Mouse (Mus musculus): ENCODE data around the gene Lyg1.
A peak's percentile ranks its signal among the peaks of the same experiment; 100 is the strongest.

Gene Lyg1

DNA sequence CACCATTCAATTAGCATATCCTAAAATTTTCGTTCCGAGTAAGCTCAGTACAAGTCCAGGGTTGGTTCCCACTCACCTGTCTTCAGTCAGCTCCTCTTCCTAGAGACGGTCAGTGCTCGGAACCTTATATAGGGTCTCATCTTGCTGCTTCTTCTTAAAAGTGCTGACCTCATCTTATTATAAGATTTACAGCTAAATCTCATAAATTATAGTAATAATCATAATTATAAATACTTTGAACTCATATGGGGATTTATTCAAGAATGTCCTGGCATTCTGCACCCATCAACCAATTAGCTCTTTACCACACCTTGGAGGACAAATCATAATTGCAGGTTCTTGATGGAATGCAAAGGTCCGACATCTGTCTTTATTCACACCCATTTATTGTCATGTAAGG is at the start of gene Lyg1:
Lyg1 (minus strand) TSS at position 101 of the 400 bp plus-strand sequence.
- DNase-seq (ENCODE audit: low spot score), result no peak

DNA sequence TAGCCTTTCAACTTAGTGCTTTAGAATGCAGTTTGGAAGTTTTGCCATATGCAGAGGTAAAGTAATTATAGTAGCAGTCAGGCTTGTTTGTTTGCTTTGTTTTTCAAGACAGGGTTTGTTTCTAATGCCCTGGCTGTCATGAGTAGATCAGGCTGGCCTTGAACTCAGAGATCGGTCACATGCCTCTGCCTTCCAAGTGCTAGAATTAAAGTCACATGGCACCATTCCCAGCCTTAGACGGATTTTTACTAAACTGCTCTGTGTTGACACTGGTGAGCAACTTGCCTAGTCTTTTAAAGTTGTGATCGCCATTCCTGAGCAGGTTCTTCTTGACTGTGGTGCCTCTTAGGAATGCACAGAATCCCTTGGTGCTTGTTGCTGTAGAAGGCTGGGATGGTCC is 49.2 kb upstream of the Lyg1 start:
- DNase-seq (ENCODE audit: low spot score), result no peak

DNA sequence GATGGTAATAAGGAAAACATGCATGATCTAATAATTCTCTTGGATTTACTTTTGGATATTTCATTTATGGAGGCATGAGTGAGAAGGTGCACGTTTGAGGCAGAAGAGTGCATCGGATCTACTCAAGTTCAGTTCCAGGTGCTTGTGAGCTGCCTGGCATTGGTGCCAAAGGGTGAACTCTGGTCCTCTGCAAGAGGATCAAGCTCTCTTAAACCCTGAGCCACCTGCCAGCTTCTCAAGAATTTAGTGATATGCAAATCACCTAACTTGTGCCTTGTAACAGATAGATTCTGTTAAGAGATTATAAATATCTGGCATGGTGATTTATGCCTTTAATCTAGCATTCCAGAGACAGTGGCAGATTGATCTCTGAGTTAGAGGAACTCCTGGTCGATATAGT is 45.5 kb upstream of the Lyg1 start:
- DNase-seq (ENCODE audit: low spot score), result no peak

DNA sequence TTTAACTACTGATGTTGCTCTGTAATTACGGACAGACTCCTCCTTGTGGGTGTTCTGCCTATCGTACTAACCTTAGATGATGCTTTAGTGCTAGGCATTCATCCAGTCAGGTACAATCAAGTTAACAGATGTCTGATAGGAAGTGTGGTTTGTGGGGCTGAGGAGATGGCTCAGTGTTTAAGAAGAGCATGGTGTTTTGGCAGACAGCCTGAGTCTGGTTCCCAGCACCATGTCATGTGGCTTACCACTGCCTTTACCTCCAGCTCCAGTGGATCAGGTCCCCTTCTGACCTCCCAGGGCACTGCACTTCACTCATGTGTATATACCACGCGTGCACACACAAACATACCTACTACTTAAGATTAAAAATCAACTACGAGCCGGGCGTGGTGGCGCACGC is 44.4 kb upstream of the Lyg1 start:
- no peak for DNase-seq (ENCODE audit: low spot score)

DNA sequence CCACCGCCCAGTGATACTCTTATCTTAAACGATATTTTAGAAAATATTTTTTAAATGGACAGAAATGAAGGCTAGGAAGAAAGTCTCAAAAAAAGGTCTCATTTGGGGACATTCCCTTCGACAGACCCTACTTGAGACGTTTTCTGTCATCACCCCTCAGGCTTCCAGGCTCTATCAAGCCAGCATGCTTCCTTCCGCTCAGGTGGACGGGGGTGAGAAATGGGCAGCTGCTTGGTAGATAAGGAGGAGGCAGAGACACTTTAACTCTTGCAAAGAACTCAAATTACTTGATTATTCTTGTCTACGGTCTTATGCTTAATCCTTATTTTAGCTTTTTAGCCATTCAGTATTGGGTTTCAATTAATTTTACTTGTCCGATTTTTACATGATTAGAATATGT is 43.3 kb upstream of the Lyg1 start:
- no peak for DNase-seq (ENCODE audit: low spot score)

DNA sequence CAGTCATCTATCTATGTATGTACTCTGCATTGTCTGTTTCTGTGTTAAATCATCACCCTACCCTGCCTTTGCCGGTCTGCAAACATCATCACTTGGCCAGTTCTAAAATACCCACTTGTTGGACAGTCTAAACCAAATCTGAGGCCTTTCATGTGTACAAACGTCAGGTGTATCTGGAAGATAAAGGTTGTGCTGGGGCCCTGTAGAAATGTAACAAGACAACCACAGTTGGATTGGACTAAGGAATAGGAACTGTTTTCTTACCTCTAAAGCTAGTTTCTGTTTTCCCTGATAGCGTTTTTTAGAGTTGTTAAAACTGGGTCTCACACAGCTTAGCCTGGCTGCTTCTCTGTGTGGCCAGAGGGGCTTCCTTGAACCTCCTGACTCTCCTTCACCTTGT is 42.0 kb upstream of the Lyg1 start:
- DNase-seq (ENCODE audit: low spot score), result no peak

DNA sequence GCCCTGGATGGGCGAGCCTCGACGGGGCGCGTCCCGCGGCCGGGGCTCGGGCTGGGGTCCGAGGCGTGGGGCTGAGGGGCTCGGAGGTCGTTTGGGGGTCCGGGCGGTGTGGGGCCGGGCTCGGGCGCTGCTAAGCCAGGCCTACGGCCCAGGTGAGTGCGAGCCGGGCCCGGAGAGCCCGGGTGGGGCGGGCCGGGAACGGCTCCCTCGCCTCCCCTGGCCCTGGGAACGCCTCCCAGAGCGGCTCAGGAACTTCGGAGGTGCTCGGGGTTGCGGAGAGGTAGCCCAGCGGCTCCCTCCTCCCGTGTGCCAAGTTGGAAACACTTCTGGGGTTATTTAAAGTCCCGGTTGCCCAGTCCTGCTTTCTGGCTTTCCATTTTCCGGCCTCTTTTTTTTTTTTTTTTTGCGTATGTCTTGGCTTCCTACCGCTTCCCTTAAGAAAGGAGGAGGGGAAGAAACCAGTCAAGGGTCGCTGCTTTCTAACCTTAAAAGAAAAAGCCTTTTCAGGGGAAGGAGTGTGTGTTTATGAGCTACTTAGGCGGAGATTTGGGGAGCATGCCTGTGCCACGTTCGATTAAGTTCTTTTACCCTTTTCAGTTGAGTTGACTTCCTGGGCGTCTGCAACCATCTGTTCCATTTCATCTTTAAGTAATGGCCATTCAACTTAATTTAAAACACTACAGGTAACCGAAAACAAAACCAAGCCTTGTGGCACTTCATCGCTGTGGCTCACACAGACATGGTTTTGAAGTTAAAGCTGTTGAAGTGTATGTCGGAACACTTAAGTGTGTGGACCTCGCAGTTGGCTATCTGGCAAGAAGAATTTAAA is 41.0 kb upstream of the Lyg1 start:
- no peak for DNase-seq (ENCODE audit: low spot score)

DNA sequence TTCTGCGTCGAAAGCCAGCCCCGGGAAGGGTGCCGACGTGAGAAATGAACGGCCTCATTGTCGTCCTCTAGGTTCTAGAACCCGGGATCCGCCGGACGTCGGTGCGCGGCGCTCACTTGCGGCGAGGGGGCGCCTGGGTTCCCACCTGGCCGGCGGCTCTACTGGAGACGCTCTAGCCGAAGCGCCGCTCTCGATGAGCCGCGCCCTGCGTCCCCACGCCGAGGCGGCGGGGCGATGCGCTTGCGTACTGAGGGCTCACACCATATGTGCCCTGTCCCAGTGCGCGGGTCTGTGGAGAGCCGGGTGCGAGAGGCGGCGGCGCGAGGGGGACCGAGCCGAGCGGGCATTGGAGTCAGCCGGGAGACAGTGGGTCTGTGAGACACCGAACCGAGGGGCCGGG is 40.3 kb upstream of the Lyg1 start, which contains the start of the genes Txndc9 and Eif5b:
Txndc9 (minus strand) TSS at position 27 of the 400 bp plus-strand sequence.
Eif5b (plus strand) TSS at position 144 of the 400 bp plus-strand sequence.
- peak; percentile 90 for DNase-seq (ENCODE audit: low spot score)

DNA sequence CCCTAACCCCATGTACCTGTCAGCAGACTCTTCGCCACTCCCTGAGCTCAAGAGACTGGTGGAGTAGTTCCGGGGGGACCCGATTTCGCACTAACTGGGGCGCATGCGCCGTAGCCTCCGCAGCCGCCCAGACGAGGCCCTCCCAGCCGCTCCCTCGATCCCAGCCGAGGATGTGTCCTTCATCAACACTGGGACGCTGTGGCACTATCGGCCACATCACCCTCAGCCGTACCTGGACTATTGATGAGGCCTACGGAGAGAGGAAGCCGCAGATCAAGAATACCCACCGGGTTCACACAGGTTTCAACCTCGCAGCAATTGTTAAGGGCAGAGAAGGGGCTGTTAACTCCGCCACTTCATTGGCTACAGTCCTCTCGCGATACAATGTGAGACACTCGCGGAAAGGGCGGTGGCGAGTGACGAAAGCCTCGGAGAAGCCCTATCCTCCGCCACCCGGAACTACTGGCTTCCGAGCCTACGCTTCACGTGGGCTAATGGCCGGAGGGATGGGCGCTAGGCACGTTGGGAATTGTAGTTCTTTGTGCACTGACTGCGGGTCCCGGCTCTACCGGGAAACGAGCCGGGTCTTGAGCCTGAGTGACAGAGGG is 39.4 kb upstream of the Lyg1 start:
- DNase-seq (ENCODE audit: low spot score), result peak; percentile 91

DNA sequence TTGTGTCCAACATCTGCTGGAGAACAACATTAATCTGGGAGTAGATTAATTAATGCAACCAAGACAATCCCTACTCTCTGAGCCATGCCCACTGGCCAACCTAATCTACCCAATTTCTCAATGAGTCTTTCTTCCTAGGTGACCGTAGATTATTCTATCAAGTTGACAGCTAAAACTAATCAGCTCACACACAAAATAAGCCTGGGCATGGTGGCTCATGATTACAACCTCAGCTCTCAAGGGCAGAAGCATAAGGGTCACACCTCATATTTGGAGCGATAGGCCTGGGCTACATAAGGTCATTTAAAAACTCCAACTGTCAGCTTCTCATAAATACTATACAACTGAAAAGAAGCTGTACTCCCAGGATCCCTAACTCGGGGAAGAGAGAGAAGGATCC is 38.7 kb upstream of the Lyg1 start:
- no peak for DNase-seq (ENCODE audit: low spot score)

DNA sequence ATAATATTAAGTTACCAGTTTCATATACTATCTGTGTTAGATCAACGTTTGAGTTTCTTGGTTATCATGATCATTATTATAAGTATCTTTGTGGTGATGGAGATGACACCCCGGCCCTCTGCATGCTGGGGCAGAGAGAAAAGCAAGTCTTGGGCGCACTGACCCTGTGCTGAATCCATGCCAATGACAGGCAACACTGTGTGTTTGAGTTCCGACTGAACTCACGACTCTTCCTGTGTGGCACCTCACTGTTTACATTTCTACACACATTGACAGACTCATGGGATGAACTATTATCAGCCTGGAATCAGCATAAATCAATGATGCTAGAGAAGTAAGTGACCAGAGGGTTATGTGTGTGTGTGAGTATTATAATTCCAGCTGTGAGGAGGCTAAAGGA is 30.3 kb upstream of the Lyg1 start:
- DNase-seq (ENCODE audit: low spot score), result no peak

DNA sequence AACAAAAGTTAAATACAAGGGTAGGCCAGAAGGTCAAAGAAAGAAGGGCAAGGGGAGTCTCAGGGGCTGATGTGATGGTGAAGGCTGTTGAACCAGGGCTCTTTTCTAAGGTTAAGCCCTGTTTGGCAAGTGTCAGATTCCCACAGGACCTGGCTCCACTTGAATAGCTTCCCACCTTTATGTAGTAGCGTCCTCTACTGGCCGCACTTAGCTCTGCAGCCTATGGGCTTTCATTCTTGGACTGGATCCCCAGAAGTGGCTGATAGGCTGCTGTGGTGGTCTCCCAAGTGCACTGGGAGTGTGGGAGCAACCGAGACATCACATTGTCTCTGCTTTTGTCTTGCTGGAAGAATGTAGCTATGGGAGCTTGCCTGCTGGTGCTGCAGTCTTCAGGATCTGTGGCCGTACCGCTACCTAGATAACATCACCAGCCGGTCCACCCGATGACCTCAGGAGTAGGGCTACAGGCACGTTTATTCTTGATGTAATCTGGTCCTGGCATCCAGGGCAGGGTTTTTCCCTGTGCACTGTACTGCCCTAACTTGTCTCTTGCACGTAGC is 28.3 kb upstream of the Lyg1 start:
- DNase-seq (ENCODE audit: low spot score), result peak; percentile 35

DNA sequence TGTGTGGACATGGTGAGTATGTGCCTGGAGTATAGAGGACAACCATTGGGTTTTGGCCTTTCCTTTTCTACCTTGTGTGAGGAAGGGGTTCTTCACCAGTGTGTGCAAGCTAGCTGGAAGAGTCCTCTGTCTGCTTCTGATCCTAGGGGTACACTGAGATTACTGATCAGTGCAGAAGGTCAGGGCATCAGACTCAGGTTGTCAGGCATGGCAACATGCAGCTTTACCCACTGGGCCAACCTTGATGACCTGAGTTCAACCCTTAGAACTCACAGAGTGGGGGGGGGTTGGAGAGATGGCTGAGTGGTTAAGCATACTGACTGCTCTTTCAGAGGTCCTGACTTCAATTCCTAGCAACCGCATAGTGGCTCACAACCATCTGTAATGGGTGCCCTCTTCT is 26.8 kb upstream of the Lyg1 start:
- no peak for DNase-seq (ENCODE audit: low spot score)

DNA sequence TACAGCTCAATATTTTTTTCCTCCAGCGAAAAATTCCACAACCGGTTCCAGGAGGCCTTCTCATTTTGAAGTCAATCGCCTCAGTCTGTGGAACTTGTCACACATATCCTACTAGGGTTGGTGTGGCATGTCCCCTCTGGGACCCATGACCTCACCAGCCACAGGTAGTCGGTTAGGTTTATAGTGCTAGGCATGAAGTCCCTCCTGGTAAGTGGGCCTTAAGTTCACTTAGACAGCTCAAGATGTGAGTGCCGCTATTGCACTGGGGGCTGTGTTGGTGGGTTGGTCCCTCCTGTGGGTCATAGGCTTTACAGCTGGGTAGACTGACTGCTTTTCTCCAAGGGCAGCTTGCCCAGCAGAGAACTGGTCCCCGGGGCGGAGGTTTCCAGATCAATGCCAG is 19.7 kb upstream of the Lyg1 start:
- no peak for DNase-seq (ENCODE audit: low spot score)

DNA sequence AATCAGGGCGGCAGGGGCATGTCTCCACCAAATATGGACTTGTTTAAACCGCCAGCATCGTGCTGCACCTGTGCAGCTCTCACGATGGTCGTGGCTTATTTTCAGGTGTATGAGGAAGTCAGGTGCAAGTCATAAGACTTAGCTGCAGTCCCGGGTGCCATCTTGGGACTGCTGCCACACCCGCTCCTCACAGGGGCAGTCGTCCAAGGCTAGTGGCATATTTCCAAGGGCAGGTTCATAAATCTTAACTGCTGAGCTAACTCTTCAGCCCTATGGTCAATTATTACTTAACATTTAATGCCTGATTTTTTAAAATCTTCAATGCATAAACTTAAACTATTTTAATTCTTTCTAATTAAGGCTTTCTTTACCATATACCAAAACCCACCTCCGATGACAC is 19.1 kb upstream of the Lyg1 start:
- peak; percentile 31 for DNase-seq (ENCODE audit: low spot score)

DNA sequence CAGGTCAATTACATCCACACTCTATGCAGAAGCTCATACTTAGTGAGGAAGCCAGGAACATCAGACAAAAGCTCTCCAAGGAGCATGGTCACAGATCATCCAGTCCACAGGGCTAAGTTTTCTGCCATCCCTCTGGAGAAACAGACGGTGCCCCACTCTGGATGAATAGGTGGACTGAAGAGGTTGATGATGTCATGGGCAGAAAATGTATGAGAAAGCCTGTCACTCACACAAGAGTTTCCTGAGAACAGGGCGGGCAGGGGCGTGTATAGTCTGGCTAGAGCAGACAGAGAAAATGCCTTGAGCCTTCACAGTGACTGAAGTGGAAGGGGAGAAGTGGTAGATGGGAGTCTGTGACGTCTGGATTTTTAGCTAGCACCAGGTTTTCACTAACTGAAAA is 14.0 kb upstream of the Lyg1 start:
- no peak for DNase-seq (ENCODE audit: low spot score)

DNA sequence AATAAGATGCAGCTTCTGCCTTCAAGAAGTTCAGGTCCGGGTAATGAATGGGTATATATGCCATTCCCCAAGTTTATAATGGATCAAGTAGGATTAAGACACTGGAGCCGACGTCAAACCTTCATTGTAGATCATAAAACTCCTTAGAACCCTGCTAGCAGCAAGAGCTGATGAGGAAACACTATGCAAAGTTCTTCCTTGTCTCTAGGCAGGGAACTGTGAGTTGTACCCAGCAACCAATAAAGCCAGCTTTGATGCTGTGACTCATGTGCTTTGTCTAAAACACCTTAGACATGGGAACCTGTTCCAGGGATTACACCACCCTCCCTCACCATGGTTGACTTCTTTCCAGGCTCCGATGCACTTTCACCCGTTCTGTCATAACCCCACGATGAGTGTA is 11.2 kb upstream of the Lyg1 start:
- no peak for DNase-seq (ENCODE audit: low spot score)

DNA sequence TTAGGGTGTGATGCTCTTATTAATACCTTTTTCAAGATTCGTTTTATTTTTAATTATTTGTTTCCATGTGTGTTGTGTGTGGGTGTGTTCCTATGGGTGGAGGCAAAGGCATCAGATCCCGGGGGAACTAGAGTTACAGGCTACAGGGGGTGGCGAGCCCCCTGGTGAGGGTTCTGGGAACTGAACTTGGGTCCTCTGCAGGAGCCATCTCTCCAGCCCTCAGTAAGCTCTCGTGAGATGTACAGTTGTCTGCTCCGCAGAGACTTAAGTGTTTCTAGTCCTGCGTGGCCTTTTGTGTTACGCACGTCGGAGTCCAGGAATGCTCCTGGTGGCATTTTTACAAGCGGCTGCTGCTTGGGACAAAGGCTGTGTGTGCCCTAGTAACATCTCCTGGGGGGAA is 8.0 kb upstream of the Lyg1 start:
- DNase-seq (ENCODE audit: low spot score), result no peak

DNA sequence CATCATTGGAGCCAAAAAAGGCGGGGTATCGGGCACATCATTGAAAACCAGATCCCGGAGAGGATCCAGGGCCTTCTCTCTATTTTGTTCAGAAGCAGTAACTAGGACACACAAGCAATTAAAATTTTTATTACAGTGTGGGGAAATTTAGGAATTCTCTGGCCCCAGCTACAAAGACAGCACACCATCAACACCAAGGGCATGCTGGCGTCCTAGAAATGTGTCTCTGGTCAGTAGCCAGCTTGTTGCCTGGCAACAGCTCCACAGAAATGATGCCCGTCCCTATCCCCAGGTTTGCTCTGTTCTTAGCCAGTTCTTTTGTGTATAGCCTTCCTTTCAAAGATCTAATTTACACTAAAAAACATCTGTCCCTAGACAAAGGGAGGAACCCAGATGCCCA is 1.9 kb upstream of the Lyg1 start:
- no peak for DNase-seq (ENCODE audit: low spot score)

DNA sequence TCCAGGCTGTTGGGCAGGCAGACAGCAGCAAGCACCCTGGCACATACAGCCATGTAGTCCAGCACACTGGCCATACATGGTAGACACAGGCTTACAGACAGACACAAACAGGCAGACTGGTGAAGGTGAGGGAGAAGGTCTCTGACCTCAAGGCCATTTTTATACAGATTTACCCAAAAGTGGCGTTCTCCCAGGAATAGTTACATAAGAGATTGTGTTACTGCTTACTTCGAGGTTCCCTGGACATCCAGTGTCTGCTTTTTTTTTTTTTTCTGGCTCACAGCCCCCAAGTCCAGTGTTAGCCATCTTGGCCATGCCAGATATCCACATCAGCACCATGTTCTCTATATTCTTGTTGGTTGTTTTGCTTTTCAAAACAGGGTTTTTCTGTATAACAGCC is 957 bp upstream of the Lyg1 start:
- DNase-seq (ENCODE audit: low spot score), result no peak

DNA sequence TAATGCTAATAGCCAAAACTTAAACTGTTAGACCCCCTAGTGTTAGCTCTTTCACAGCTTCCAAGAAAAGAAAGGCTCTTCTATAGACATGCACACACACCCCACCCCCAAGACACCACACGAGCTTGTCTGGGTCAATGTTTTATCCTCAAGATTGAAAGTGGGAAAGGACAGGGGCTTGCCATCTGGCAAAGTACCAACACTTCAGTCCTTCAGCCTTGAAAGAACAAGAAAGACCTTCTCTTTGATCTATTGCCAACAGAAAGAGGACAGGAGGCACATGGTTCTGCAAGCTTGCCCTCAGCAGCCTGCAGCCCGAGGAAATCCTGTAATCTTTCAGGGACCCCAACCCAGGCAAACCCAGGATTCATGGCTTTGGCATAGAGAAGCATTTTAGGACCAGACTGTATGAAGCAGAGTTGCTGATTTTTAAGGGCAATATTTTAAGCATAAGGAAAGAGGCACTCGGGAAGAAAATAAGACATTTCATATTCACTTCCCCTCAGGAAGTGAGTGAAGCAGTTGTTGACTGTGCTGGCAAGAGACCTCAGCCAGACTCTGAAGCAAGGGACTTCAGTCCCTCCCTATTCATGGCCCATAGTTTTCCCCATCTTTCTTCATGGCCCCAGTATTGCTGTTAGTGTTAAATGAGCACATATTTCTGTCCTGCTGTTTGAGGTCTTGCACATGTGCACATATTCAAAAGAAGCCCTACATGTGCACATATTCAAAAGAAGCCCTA is 698 bp downstream of the Lyg1 start:
- no peak for DNase-seq (ENCODE audit: low spot score)

DNA sequence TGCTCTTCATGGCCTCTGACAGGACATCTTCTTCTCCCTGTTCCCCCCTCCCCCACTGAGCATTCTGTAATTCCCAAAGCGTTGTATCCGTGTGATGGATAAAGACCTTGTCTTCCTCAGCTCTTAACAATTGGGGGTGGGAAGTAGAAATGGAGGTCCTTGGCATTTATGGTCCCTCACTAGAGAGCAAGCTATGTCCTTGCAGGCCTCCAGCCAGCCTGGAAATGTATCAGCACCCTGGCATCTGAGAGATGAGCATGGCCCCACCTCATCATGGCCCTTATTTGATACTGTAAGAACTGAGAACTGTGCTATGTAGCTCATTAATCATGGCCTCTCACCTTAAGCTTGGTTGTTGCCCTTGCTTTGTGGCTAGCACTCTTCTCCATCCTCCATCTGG is 2.3 kb downstream of the Lyg1 start:
- DNase-seq (ENCODE audit: low spot score), result no peak

DNA sequence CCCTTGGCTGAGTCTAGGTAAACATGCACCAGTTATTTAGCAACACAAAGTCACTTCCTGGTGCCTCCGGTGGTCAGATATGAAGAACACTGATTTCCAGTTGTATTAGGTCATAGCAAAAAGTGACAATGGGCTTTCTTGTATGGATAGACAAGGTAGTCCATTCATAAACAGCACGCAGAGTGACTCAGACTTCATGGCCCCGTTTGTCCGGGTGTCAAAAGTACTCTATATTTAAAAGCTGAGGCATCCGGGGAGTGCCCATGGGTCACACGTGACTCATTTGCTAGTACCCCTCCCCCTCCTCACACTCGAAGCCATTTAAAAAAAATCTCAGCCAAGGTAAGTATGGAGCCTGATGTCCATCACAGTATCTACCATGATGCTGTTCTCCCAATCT is 2.8 kb downstream of the Lyg1 start:
- no peak for DNase-seq (ENCODE audit: low spot score)
